Mouse (Mus musculus) stomach, embryonic 16.5 days (tissue): ENCODE results near the gene Cfap97d1. TPM values are rescaled to one million over a fixed set of nuclear protein-coding genes. Genes with fewer than 3 reads are reported as not detected.

ENCODE experiments used
- ATAC-seq: fragments of 200-750 bp; cut with Nextera tagmentation; 2 replicates; pipeline ENCODE4 v1.8.0; 2017; ENCODE audit warnings: moderate number of reproducible peaks, moderate TSS enrichment; ENCODE audit not compliant: insufficient read depth, low FRiP score
- H3K27ac ChIP-seq: fragments of 300-500 bp; sonication (generic); 2 replicates; pipeline ENCODE4 v1.5.1; 2014; ENCODE audit warnings: low read length
- H3K27me3 ChIP-seq: fragments of 300-500 bp; sonication (generic); 2 replicates; pipeline ENCODE4 v1.6.1; 2014; ENCODE audit warnings: low read length, control low read depth, mixed read lengths; ENCODE audit not compliant: control insufficient read depth, insufficient read depth
- H3K36me3 ChIP-seq: fragments of 300-500 bp; sonication (generic); 2 replicates; pipeline ENCODE4 v1.6.1; 2014; ENCODE audit warnings: low read length; ENCODE audit not compliant: control insufficient read depth, insufficient read depth
- H3K4me1 ChIP-seq: fragments of 300-500 bp; sonication (generic); 2 replicates; pipeline ENCODE4 v1.6.1; 2014; ENCODE audit warnings: low read length, control low read depth, mixed read lengths; ENCODE audit not compliant: control insufficient read depth, insufficient read depth
- H3K4me2 ChIP-seq: fragments of 300-500 bp; sonication (generic); 2 replicates; pipeline ENCODE4 v1.6.1; 2014; ENCODE audit warnings: low read depth, low read length, mixed read lengths
- H3K4me3 ChIP-seq: fragments of 300-500 bp; sonication (generic); replicated peaks from 2 replicates; pipeline ENCODE4 v1.5.1; 2014; ENCODE audit warnings: mild to moderate bottlenecking, low read length
- H3K9ac ChIP-seq: fragments of 300-500 bp; sonication (generic); 2 replicates; pipeline ENCODE4 v1.6.1; 2014; ENCODE audit warnings: low read length
- H3K9me3 ChIP-seq: fragments of 300-500 bp; sonication (generic); replicated peaks from 2 replicates; pipeline ENCODE4 v1.6.1; 2016; ENCODE audit warnings: low read length, control low read depth; ENCODE audit not compliant: control insufficient read depth
- WGBS: fragments of 180-500 bp; shearing (Covaris S2); extraction: QIAGEN DNeasy Blood & Tissue Kit; methylation state at CpG from one replicate; pipeline ENCODE4 v1.1.7; 2014; 5-methylcytosine and 5-hydroxymethylcytosine counted together
- polyA plus RNA-seq: library from polyadenylated mRNA; unstranded; fragments of >200 nt; fragmentation: Nextera tagmentation; extraction: Ambion mirVana; gene quantifications from 2 replicates; pipeline ENCODE4 v1.2.1, GENCODE M21; 2015

Cfap97d1 gene
- polyA plus RNA-seq, 1 experiment from 2014 or later: not detected

GRCm38 (mm10) chr11:101953441-101953840 lies 30.6 kb upstream of the Cfap97d1 start:
- Histone ChIP-seq H3K4me2 (no peak overlapping the region), H3K9me3 (no peaks in the 10 kb centered on the region), H3K36me3 (no peaks in the 10 kb centered on the region), H3K27me3 (no peaks in the 10 kb centered on the region; the same call in 1 of the 2 replicates), H3K27ac (0 out of 2 replicates have a peak overlapping the region, but pooled peaks have one; percentile 44), H3K9ac (no peak overlapping the region), H3K4me1 (peaks cover 16% of the 10 kb centered on the region), H3K4me3 (no peak overlapping the region)
- 36% methylated on average over 4 of the region's 4 CpGs for WGBS
- ATAC-seq: no peak

DNA sequence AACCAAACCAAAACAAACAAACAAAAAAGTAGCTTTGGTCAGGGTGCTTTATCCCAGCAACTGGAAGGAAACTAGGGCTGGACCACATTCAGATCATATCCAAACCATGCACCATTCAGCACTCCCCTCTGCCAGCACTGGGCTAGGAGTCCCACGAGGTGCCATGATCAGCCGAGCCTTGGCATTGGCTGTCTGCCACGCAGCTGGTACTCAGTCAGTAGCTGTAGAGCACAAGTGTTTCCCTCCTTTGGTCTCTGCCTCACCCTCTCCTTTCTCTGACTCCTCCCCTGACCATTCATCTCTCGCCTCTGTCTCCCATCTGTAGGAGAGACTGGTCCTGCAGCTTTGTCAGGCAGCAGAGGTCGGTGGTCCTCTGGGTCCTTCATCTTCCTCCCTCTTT lies 26.6 kb upstream of the Cfap97d1 start:
- Histone ChIP-seq H3K36me3 (no peaks in the 10 kb centered on the region), H3K4me2 (no peak overlapping the region), H3K9me3 (no peaks in the 10 kb centered on the region), H3K27me3 (peaks cover 18% of the 10 kb centered on the region), H3K9ac (no peak overlapping the region), H3K4me3 (no peak overlapping the region), H3K27ac (no peak overlapping the region), H3K4me1 (peaks cover 13% of the 10 kb centered on the region)
- WGBS: 67% methylated on average over 5 of the region's 5 CpGs
- no peak for ATAC-seq

DNA sequence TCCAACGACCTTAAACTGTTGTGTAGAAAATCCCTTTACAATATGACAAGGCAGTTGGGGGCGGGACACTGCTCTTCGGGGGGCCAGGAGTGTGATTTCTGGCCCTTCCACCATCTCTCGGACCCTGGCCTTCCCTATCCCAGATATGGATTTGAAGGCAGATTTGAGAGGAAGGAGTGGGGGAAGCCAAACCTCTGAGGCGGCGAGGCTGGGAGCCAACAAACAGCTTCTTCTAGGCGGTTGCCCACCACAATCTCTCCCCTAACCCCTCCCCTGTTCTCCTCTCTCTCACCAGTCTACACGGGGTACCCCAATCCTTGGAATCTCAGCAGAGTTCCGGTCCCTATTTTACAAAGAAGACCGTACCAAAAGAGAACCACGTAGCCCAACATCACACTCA lies 21.0 kb upstream of the Cfap97d1 start:
- Histone ChIP-seq H3K27me3 (peaks cover 61% of the 10 kb centered on the region), H3K4me1 (peaks cover 12% of the 10 kb centered on the region; the same call in 1 of the 2 replicates), H3K4me3 (no peak overlapping the region), H3K36me3 (no peaks in the 10 kb centered on the region), H3K4me2 (0 out of 2 replicates have a peak overlapping the region, but pooled peaks have one; percentile 94), H3K9ac (no peak overlapping the region), H3K9me3 (no peaks in the 10 kb centered on the region), H3K27ac (no peak overlapping the region)
- ATAC-seq: no peak
- WGBS: 9% methylated on average over 11 of the region's 11 CpGs

DNA sequence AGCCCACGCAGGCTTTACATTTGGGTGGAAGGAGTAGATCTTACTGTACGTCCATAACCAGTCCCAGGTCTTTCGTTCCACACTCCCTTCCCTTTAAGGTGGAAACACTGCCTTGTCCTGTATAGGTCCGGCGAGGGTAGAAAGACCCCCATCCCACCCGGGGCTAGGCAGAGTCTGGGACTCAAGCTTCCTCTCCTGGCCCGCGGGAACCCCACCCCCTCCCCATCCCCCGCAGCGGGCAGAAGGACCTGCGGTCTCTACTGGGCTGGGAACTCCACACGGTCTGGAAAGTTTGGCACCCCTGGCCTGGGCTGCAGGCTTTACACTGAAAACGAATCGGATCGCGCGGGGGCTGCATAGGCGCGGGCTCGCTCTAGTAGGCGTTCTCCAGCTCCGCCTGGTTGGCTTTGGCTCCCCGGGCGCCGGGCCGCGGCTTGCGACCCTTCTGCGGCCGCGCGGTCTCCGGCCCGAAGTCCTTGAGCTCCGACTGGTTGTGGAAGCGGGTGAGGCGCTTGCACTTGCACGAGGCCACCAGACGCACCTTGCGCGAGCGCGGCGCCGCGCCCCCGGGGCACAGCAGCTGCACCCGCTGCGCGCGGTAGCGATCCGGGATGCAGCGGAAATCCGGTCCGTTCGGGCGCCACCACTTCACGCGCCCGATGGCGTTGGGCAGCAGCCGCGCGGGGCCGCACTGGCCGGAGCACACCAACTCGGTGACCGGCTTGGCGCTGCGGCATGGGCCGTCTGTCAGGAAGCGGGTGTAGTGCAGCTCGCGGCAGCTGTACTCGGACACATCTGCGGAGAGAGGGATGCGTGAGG lies 20.4 kb upstream of the Cfap97d1 start:
- H3K27ac ChIP-seq: no peak overlapping the region
- ATAC-seq: no peak
- H3K4me3 ChIP-seq: peak overlapping the region; percentile 50
- H3K9me3 ChIP-seq: no peaks in the 10 kb centered on the region
- WGBS: under 1% methylated on average over 78 of the region's 78 CpGs
- H3K36me3 ChIP-seq: no peaks in the 10 kb centered on the region
- H3K27me3 ChIP-seq: peaks cover 61% of the 10 kb centered on the region
- peak overlapping the region; percentile 60 for H3K9ac ChIP-seq
- peaks cover 12% of the 10 kb centered on the region; the same call in 1 of the 2 replicates for H3K4me1 ChIP-seq
- peak overlapping the region; percentile 94 for H3K4me2 ChIP-seq

DNA sequence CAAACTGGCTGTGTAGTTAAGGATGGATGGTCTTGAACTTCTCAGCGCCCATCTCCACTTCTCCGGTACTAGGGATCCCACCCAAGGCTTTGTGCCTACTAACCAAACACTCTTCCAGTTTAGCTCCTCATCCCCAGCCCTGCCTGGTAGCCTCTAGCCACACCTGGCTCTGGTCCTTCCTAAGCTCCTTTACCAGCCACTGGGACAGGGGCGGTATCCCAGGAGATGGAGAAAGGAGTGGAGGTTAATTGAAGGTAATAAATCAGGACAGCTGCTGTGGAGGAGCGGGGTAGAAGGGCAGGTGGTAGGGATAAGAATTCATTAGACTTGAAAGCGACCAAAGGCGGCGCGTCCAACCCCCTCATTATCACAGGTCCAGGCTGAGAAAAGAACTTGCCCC lies 19.4 kb upstream of the Cfap97d1 start:
- no peaks in the 10 kb centered on the region for H3K36me3 ChIP-seq
- no peak overlapping the region for H3K9ac ChIP-seq
- no peaks in the 10 kb centered on the region for H3K9me3 ChIP-seq
- ATAC-seq: no peak
- peaks cover 61% of the 10 kb centered on the region for H3K27me3 ChIP-seq
- 8% methylated on average over 8 of the region's 8 CpGs for WGBS
- H3K27ac ChIP-seq: no peak overlapping the region
- H3K4me2 ChIP-seq: no peak overlapping the region
- no peak overlapping the region for H3K4me3 ChIP-seq
- H3K4me1 ChIP-seq: peaks cover 12% of the 10 kb centered on the region; the same call in 1 of the 2 replicates

- Histone ChIP-seq H3K36me3 (no peaks in the 10 kb centered on the region), H3K4me2 (no peak overlapping the region), H3K4me1 (peaks cover 12% of the 10 kb centered on the region; the same call in 1 of the 2 replicates), H3K27ac (no peak overlapping the region), H3K27me3 (peaks cover 60% of the 10 kb centered on the region), H3K4me3 (no peak overlapping the region), H3K9me3 (no peaks in the 10 kb centered on the region), H3K9ac (no peak overlapping the region)
- 7% methylated on average over 2 of the region's 2 CpGs for WGBS
- no peak for ATAC-seq
Observed at GRCm38 (mm10) chr11:101965553-101965952, 18.5 kb upstream of the Cfap97d1 start.

GRCm38 (mm10) chr11:101966965-101967614 lies 17.0 kb upstream of the Cfap97d1 start, which contains the start of gene Sost:
TSS of gene Sost (minus strand) at chr11:101967015.
- Histone ChIP-seq H3K9me3 (no peaks in the 10 kb centered on the region), H3K27ac (no peak within 1 kb of the TSS), H3K4me3 (no peak within 1 kb of the TSS), H3K9ac (no peak within 1 kb of the TSS), H3K36me3 (no peaks in the 10 kb centered on the region), H3K27me3 (peaks cover 44% of the 10 kb centered on the region), H3K4me1 (peaks cover 12% of the 10 kb centered on the region; the same call in 1 of the 2 replicates), H3K4me2 (no peak within 1 kb of the TSS)
- WGBS: 29% methylated on average over 10 of the region's 10 CpGs
- no peak for ATAC-seq

GRCm38 (mm10) chr11:101968311-101968710 lies 15.8 kb upstream of the Cfap97d1 start:
- Histone ChIP-seq H3K4me2 (no peak overlapping the region), H3K27me3 (peaks cover 34% of the 10 kb centered on the region), H3K4me3 (no peak overlapping the region), H3K27ac (no peak overlapping the region), H3K36me3 (no peaks in the 10 kb centered on the region), H3K9ac (no peak overlapping the region), H3K4me1 (peaks cover 6% of the 10 kb centered on the region; the same call in 1 of the 2 replicates), H3K9me3 (no peaks in the 10 kb centered on the region)
- ATAC-seq: 0 out of 2 replicates have a peak, but pooled peaks have one; percentile 26
- WGBS: 9% methylated on average over 7 of the region's 7 CpGs

- Histone ChIP-seq H3K9me3 (no peaks in the 10 kb centered on the region), H3K27me3 (peaks cover 30% of the 10 kb centered on the region), H3K9ac (no peak overlapping the region), H3K4me2 (no peak overlapping the region), H3K4me1 (peaks cover 1% of the 10 kb centered on the region; the same call in 1 of the 2 replicates), H3K4me3 (no peak overlapping the region), H3K36me3 (no peaks in the 10 kb centered on the region), H3K27ac (no peak overlapping the region)
- WGBS: 0% methylated on average over 5 of the region's 5 CpGs
- ATAC-seq: peak; percentile 71; the same call in 1 of the 2 replicates
Observed at GRCm38 (mm10) chr11:101968791-101969190, 15.3 kb upstream of the Cfap97d1 start.
